Mouse (Mus musculus) stomach, embryonic 14.5 days (tissue): ENCODE results near the gene Efna5. TPM values are rescaled to one million over a fixed set of nuclear protein-coding genes. Genes with fewer than 3 reads are reported as not detected.

ENCODE experiments used
- ATAC-seq: fragments of 200-750 bp; cut with Nextera tagmentation; 2 replicates; pipeline ENCODE4 v1.8.0; 2017; ENCODE audit warnings: low read depth, moderate TSS enrichment; ENCODE audit not compliant: insufficient number of reproducible peaks, insufficient read depth, low FRiP score
- H3K27ac ChIP-seq: fragments of 300-500 bp; sonication (generic); 2 replicates; pipeline ENCODE4 v1.5.1; 2014; ENCODE audit warnings: mild to moderate bottlenecking, low read length, moderate library complexity, mixed read lengths
- H3K27me3 ChIP-seq: fragments of 300-500 bp; sonication (generic); 2 replicates; pipeline ENCODE4 v1.6.1; 2014; ENCODE audit warnings: low read length, control low read depth, mixed read lengths; ENCODE audit not compliant: control insufficient read depth, insufficient read depth
- H3K36me3 ChIP-seq: fragments of 300-500 bp; sonication (generic); 2 replicates; pipeline ENCODE4 v1.6.1; 2014; ENCODE audit warnings: mild to moderate bottlenecking, control low read depth, low read length, moderate library complexity, mixed read lengths; ENCODE audit not compliant: control insufficient read depth, insufficient read depth
- H3K4me1 ChIP-seq: fragments of 300-500 bp; sonication (generic); 2 replicates; pipeline ENCODE4 v1.6.1; 2014; ENCODE audit warnings: low read length, control low read depth, mixed read lengths; ENCODE audit not compliant: control insufficient read depth, insufficient read depth
- H3K4me2 ChIP-seq: fragments of 300-500 bp; sonication (generic); replicated peaks from 2 replicates; pipeline ENCODE4 v1.6.1; 2014; ENCODE audit warnings: low read depth, low read length, control low read depth
- H3K4me3 ChIP-seq: fragments of 300-500 bp; sonication (generic); 2 replicates; pipeline ENCODE4 v1.5.1; 2014; ENCODE audit warnings: low read depth, low read length, control low read depth
- H3K9ac ChIP-seq: fragments of 300-500 bp; sonication (generic); replicated peaks from 2 replicates; pipeline ENCODE4 v1.6.1; 2014; ENCODE audit warnings: low read depth, mild to moderate bottlenecking, control low read depth, low read length, moderate library complexity, mixed read lengths
- H3K9me3 ChIP-seq: fragments of 300-500 bp; sonication (generic); 2 replicates; pipeline ENCODE4 v1.6.1; 2016; ENCODE audit warnings: low read depth, low read length, control low read depth; ENCODE audit not compliant: control insufficient read depth
- WGBS: fragments of 180-500 bp; shearing (Covaris S2); extraction: QIAGEN DNeasy Blood & Tissue Kit; methylation state at CpG from one replicate; pipeline ENCODE4 v1.1.7; 2014; 5-methylcytosine and 5-hydroxymethylcytosine counted together
- polyA plus RNA-seq: library from polyadenylated mRNA; unstranded; fragments of >200 nt; fragmentation: Nextera tagmentation; extraction: Ambion mirVana; gene quantifications from 2 replicates; pipeline ENCODE4 v1.2.1, GENCODE M21; 2014

Efna5 gene
- polyA plus RNA-seq, 1 experiment from 2014 or later, result 58.6 TPM

GRCm38 (mm10) chr17:62592436-62593074 lies 288.6 kb downstream of the Efna5 start:
- no peaks in the 10 kb centered on the region for H3K27me3 ChIP-seq
- H3K36me3 ChIP-seq, result no peaks in the 10 kb centered on the region
- no peak for ATAC-seq
- H3K4me2 ChIP-seq, result no peak overlapping the region
- H3K4me3 ChIP-seq, result no peak overlapping the region
- no peak overlapping the region for H3K9ac ChIP-seq
- H3K9me3 ChIP-seq, result no peaks in the 10 kb centered on the region
- no peak overlapping the region for H3K27ac ChIP-seq
- 64% methylated on average over 5 of the region's 5 CpGs for WGBS
- H3K4me1 ChIP-seq, result no peaks in the 10 kb centered on the region

GRCm38 (mm10) chr17:62591581-62592435 lies 289.3 kb downstream of the Efna5 start:
- H3K9me3 ChIP-seq, result peaks cover 4% of the 10 kb centered on the region; the same call in 1 of the 2 replicates
- H3K27ac ChIP-seq, result no peak overlapping the region
- WGBS, result 70% methylated on average over 10 of the region's 10 CpGs
- no peak overlapping the region for H3K4me3 ChIP-seq
- no peaks in the 10 kb centered on the region for H3K27me3 ChIP-seq
- ATAC-seq, result no peak
- H3K9ac ChIP-seq, result no peak overlapping the region
- H3K4me2 ChIP-seq, result no peak overlapping the region
- no peaks in the 10 kb centered on the region for H3K4me1 ChIP-seq
- H3K36me3 ChIP-seq, result no peaks in the 10 kb centered on the region

- Histone ChIP-seq H3K4me2 (no peak overlapping the region), H3K9me3 (peaks cover 4% of the 10 kb centered on the region; the same call in 1 of the 2 replicates), H3K4me1 (no peaks in the 10 kb centered on the region), H3K27ac (no peak overlapping the region), H3K27me3 (no peaks in the 10 kb centered on the region), H3K9ac (no peak overlapping the region), H3K36me3 (no peaks in the 10 kb centered on the region), H3K4me3 (no peak overlapping the region)
- WGBS, result 79% methylated on average over 9 of the region's 9 CpGs
- no peak for ATAC-seq
These were observed 290.2 kb downstream of the Efna5 start for GRCm38 (mm10) chr17:62590685-62591460.

- WGBS, result 28% methylated on average over 6 of the region's 6 CpGs
- no peaks in the 10 kb centered on the region for H3K36me3 ChIP-seq
- H3K4me1 ChIP-seq, result no peaks in the 10 kb centered on the region
- H3K9me3 ChIP-seq, result peaks cover 2% of the 10 kb centered on the region; the same call in 1 of the 2 replicates
- H3K9ac ChIP-seq, result no peak overlapping the region
- H3K4me3 ChIP-seq, result no peak overlapping the region
- 0 out of 2 replicates have a peak overlapping the region, but pooled peaks have one; percentile 33 for H3K27ac ChIP-seq
- peak overlapping the region; percentile 23; the same call in 1 of the 2 replicates for H3K4me2 ChIP-seq
- ATAC-seq, result no peak
- H3K27me3 ChIP-seq, result no peaks in the 10 kb centered on the region
These were observed 301.0 kb downstream of the Efna5 start for GRCm38 (mm10) chr17:62580127-62580526.

- Histone ChIP-seq H3K4me3 (no peak overlapping the region), H3K27ac (0 out of 2 replicates have a peak overlapping the region, but pooled peaks have one; percentile 33), H3K9ac (no peak overlapping the region), H3K4me1 (no peaks in the 10 kb centered on the region), H3K36me3 (no peaks in the 10 kb centered on the region), H3K4me2 (peak overlapping the region; percentile 23; the same call in 1 of the 2 replicates), H3K9me3 (peaks cover 2% of the 10 kb centered on the region; the same call in 1 of the 2 replicates), H3K27me3 (no peaks in the 10 kb centered on the region)
- ATAC-seq, result no peak
- 72% methylated on average over 6 of the region's 6 CpGs for WGBS
These were observed 301.5 kb downstream of the Efna5 start for GRCm38 (mm10) chr17:62579618-62580017.

- Histone ChIP-seq H3K4me1 (no peaks in the 10 kb centered on the region), H3K4me3 (no peak overlapping the region), H3K4me2 (no peak overlapping the region), H3K27ac (no peak overlapping the region), H3K9me3 (no peaks in the 10 kb centered on the region), H3K27me3 (no peaks in the 10 kb centered on the region), H3K36me3 (no peaks in the 10 kb centered on the region), H3K9ac (no peak overlapping the region)
- ATAC-seq, result no peak; the same call in 1 of the 2 replicates
- WGBS, result 64% methylated on average over 9 of the region's 9 CpGs
These were observed 306.4 kb downstream of the Efna5 start for GRCm38 (mm10) chr17:62574499-62575265.

GRCm38 (mm10) chr17:62570101-62570500 lies 311.0 kb downstream of the Efna5 start:
- Histone ChIP-seq H3K4me2 (no peak overlapping the region), H3K9me3 (no peaks in the 10 kb centered on the region), H3K4me3 (no peak overlapping the region), H3K36me3 (no peaks in the 10 kb centered on the region), H3K27me3 (no peaks in the 10 kb centered on the region), H3K27ac (no peak overlapping the region), H3K4me1 (no peaks in the 10 kb centered on the region; the same call in 1 of the 2 replicates), H3K9ac (no peak overlapping the region)
- WGBS, result 75% methylated on average over 1 of the region's 1 CpGs
- no peak for ATAC-seq
